Mouse (Mus musculus): ENCODE results near the gene Cers6. TPM values are rescaled to one million over a fixed set of nuclear protein-coding genes. Genes with fewer than 3 reads are reported as not detected.

Cers6 gene
- polyA plus RNA-seq, 1 experiment from 2014 or later: 40.5 TPM

- no peaks in the 10 kb centered on the region for H3K4me1 ChIP-seq (replicated peaks)
- 0 out of 2 replicates have a peak overlapping the region, but pooled peaks have one; percentile 33 for H3K27ac ChIP-seq
- no peaks in the 10 kb centered on the region for H3K27me3 ChIP-seq (replicated peaks)
- H3K9ac ChIP-seq: no peak overlapping the region
- H3K9me3 ChIP-seq: no peaks in the 10 kb centered on the region
- WGBS: 77% methylated on average over 5 of the region's 5 CpGs
- no peaks in the 10 kb centered on the region for H3K36me3 ChIP-seq
- H3K4me3 ChIP-seq (replicated peaks): no peak overlapping the region
- no peak overlapping the region for H3K4me2 ChIP-seq (replicated peaks)
- ATAC-seq: peak; percentile 89
Observed at GRCm38 (mm10) chr2:69061910-69062689, 200.9 kb downstream of the Cers6 start.

- H3K4me3 ChIP-seq (replicated peaks): no peak overlapping the region
- no peaks in the 10 kb centered on the region for H3K27me3 ChIP-seq (replicated peaks)
- no peaks in the 10 kb centered on the region for H3K9me3 ChIP-seq
- no peaks in the 10 kb centered on the region for H3K36me3 ChIP-seq
- H3K4me1 ChIP-seq (replicated peaks): no peaks in the 10 kb centered on the region
- no peak for ATAC-seq
- H3K9ac ChIP-seq: no peak overlapping the region
- no peak overlapping the region for H3K27ac ChIP-seq
- no peak overlapping the region for H3K4me2 ChIP-seq (replicated peaks)
- WGBS: 91% methylated on average over 6 of the region's 6 CpGs
Observed at GRCm38 (mm10) chr2:69064759-69065158, 203.5 kb downstream of the Cers6 start.

- Histone ChIP-seq H3K27me3 (replicated peaks) (no peaks in the 10 kb centered on the region), H3K4me1 (replicated peaks) (no peaks in the 10 kb centered on the region), H3K9ac (no peak overlapping the region), H3K27ac (no peak overlapping the region), H3K36me3 (no peaks in the 10 kb centered on the region), H3K4me3 (replicated peaks) (no peak overlapping the region), H3K4me2 (replicated peaks) (no peak overlapping the region), H3K9me3 (no peaks in the 10 kb centered on the region)
- WGBS: 58% methylated on average over 7 of the region's 7 CpGs
- ATAC-seq: no peak
Observed at GRCm38 (mm10) chr2:69071440-69072235, 210.4 kb downstream of the Cers6 start.

GRCm38 (mm10) chr2:69077189-69077588 is 215.9 kb downstream of the Cers6 start:
- no peaks in the 10 kb centered on the region for H3K27me3 ChIP-seq (replicated peaks)
- no peak overlapping the region for H3K9ac ChIP-seq
- H3K4me2 ChIP-seq (replicated peaks): no peak overlapping the region
- no peak for ATAC-seq
- H3K36me3 ChIP-seq: no peaks in the 10 kb centered on the region
- H3K4me3 ChIP-seq (replicated peaks): no peak overlapping the region
- WGBS: 80% methylated on average over 3 of the region's 3 CpGs
- H3K9me3 ChIP-seq: no peaks in the 10 kb centered on the region
- no peak overlapping the region for H3K27ac ChIP-seq
- no peaks in the 10 kb centered on the region for H3K4me1 ChIP-seq (replicated peaks)

- no peak overlapping the region for H3K4me2 ChIP-seq (replicated peaks)
- 74% methylated on average over 1 of the region's 1 CpGs for WGBS
- no peak overlapping the region for H3K27ac ChIP-seq
- no peak overlapping the region for H3K4me3 ChIP-seq (replicated peaks)
- H3K27me3 ChIP-seq (replicated peaks): no peaks in the 10 kb centered on the region
- H3K9ac ChIP-seq: no peak overlapping the region
- no peaks in the 10 kb centered on the region for H3K9me3 ChIP-seq
- H3K36me3 ChIP-seq: no peaks in the 10 kb centered on the region
- no peaks in the 10 kb centered on the region for H3K4me1 ChIP-seq (replicated peaks)
- no peak for ATAC-seq
Observed at GRCm38 (mm10) chr2:69080760-69081159, 219.5 kb downstream of the Cers6 start.

- WGBS: 66% methylated on average over 8 of the region's 8 CpGs
- Histone ChIP-seq H3K4me2 (replicated peaks) (no peak overlapping the region), H3K9ac (no peak overlapping the region)
Observed at GRCm38 (mm10) chr2:69082499-69083197, 221.4 kb downstream of the Cers6 start.

GRCm38 (mm10) chr2:69083198-69083509 is 221.9 kb downstream of the Cers6 start:
- H3K36me3 ChIP-seq: no peaks in the 10 kb centered on the region
- no peak overlapping the region for H3K4me3 ChIP-seq (replicated peaks)
- H3K4me2 ChIP-seq (replicated peaks): no peak overlapping the region
- no peak overlapping the region for H3K27ac ChIP-seq
- H3K9me3 ChIP-seq: no peaks in the 10 kb centered on the region
- WGBS: 89% methylated on average over 3 of the region's 3 CpGs
- H3K27me3 ChIP-seq (replicated peaks): no peaks in the 10 kb centered on the region
- H3K4me1 ChIP-seq (replicated peaks): no peaks in the 10 kb centered on the region
- H3K9ac ChIP-seq: no peak overlapping the region
- ATAC-seq: no peak

More at GRCm38 (mm10) chr2:69082499-69083197, 221.4 kb downstream of the Cers6 start:
- H3K4me1 ChIP-seq (replicated peaks): no peaks in the 10 kb centered on the region
- no peaks in the 10 kb centered on the region for H3K36me3 ChIP-seq
- no peak overlapping the region for H3K27ac ChIP-seq
- no peak overlapping the region for H3K4me3 ChIP-seq (replicated peaks)
- ATAC-seq: no peak
- no peaks in the 10 kb centered on the region for H3K27me3 ChIP-seq (replicated peaks)
- no peaks in the 10 kb centered on the region for H3K9me3 ChIP-seq

- WGBS: 68% methylated on average over 6 of the region's 6 CpGs
- Histone ChIP-seq H3K27ac (no peak overlapping the region), H3K9me3 (no peaks in the 10 kb centered on the region), H3K4me3 (replicated peaks) (no peak overlapping the region), H3K36me3 (no peaks in the 10 kb centered on the region), H3K4me2 (replicated peaks) (no peak overlapping the region), H3K27me3 (replicated peaks) (no peaks in the 10 kb centered on the region), H3K9ac (no peak overlapping the region), H3K4me1 (replicated peaks) (no peaks in the 10 kb centered on the region)
- ATAC-seq: no peak
Observed at GRCm38 (mm10) chr2:69084416-69084815, 223.2 kb downstream of the Cers6 start.

GRCm38 (mm10) chr2:69086505-69087260 is 225.4 kb downstream of the Cers6 start:
- Histone ChIP-seq H3K4me1 (replicated peaks) (no peaks in the 10 kb centered on the region), H3K36me3 (no peaks in the 10 kb centered on the region), H3K4me2 (replicated peaks) (no peak overlapping the region), H3K27me3 (replicated peaks) (no peaks in the 10 kb centered on the region), H3K4me3 (replicated peaks) (no peak overlapping the region), H3K27ac (no peak overlapping the region), H3K9ac (no peak overlapping the region), H3K9me3 (no peaks in the 10 kb centered on the region)
- no peak for ATAC-seq
- WGBS: 73% methylated on average over 8 of the region's 8 CpGs

- Histone ChIP-seq H3K9me3 (no peaks in the 10 kb centered on the region), H3K4me1 (replicated peaks) (no peaks in the 10 kb centered on the region), H3K4me2 (replicated peaks) (no peak overlapping the region), H3K27me3 (replicated peaks) (no peaks in the 10 kb centered on the region), H3K4me3 (replicated peaks) (no peak overlapping the region), H3K9ac (no peak overlapping the region), H3K27ac (no peak overlapping the region), H3K36me3 (no peaks in the 10 kb centered on the region)
- no peak for ATAC-seq
Observed at GRCm38 (mm10) chr2:69095836-69096235, 234.6 kb downstream of the Cers6 start.

- Histone ChIP-seq H3K9ac (no peak overlapping the region), H3K4me1 (replicated peaks) (no peaks in the 10 kb centered on the region), H3K4me3 (replicated peaks) (no peak overlapping the region), H3K4me2 (replicated peaks) (no peak overlapping the region), H3K9me3 (no peaks in the 10 kb centered on the region), H3K36me3 (no peaks in the 10 kb centered on the region), H3K27me3 (replicated peaks) (no peaks in the 10 kb centered on the region), H3K27ac (no peak overlapping the region)
- no peak for ATAC-seq
- WGBS: 83% methylated on average over 4 of the region's 4 CpGs
Observed at GRCm38 (mm10) chr2:69096821-69097220, 235.6 kb downstream of the Cers6 start.

- no peaks in the 10 kb centered on the region for H3K4me1 ChIP-seq (replicated peaks)
- H3K9me3 ChIP-seq: no peaks in the 10 kb centered on the region
- no peak overlapping the region for H3K4me3 ChIP-seq (replicated peaks)
- H3K27ac ChIP-seq: no peak overlapping the region
- H3K36me3 ChIP-seq: no peaks in the 10 kb centered on the region
- H3K4me2 ChIP-seq (replicated peaks): no peak overlapping the region
- no peak for ATAC-seq
- 91% methylated on average over 2 of the region's 2 CpGs for WGBS
- no peaks in the 10 kb centered on the region for H3K27me3 ChIP-seq (replicated peaks)
- no peak overlapping the region for H3K9ac ChIP-seq
Observed at GRCm38 (mm10) chr2:69097526-69097925, 236.3 kb downstream of the Cers6 start.
